Mouse (Mus musculus): ENCODE measurements around the gene Cd200r3.

Gene Cd200r3

GRCm38 (mm10) chr16:44943468-44943867 lies at the start of gene Cd200r3:
Gene Cd200r3 (plus strand): TSS chr16:44943678.
- DNase-seq, result no peak

- no peak for DNase-seq
These were observed 11.5 kb upstream of the Cd200r3 start for GRCm38 (mm10) chr16:44932016-44932415.

GRCm38 (mm10) chr16:44951360-44952114 lies 8.1 kb downstream of the Cd200r3 start:
- no peak for DNase-seq

GRCm38 (mm10) chr16:44962296-44962695 lies 18.8 kb downstream of the Cd200r3 start:
- DNase-seq, result no peak

- no peak for DNase-seq
These were observed 19.3 kb downstream of the Cd200r3 start for GRCm38 (mm10) chr16:44962777-44963176.

GRCm38 (mm10) chr16:44964526-44965374 lies 21.3 kb downstream of the Cd200r3 start:
- DNase-seq, result no peak

- no peak for DNase-seq
These were observed 21.9 kb downstream of the Cd200r3 start for GRCm38 (mm10) chr16:44965428-44965827.

- no peak for DNase-seq
These were observed 22.4 kb downstream of the Cd200r3 start for GRCm38 (mm10) chr16:44965890-44966289.

GRCm38 (mm10) chr16:44966891-44967290 lies 23.4 kb downstream of the Cd200r3 start:
- DNase-seq, result no peak

- DNase-seq, result peak; percentile 74
These were observed 24.6 kb downstream of the Cd200r3 start for GRCm38 (mm10) chr16:44968113-44968512.

GRCm38 (mm10) chr16:44970925-44971324 lies 27.4 kb downstream of the Cd200r3 start:
- no peak for DNase-seq

- no peak for DNase-seq
These were observed 30.6 kb downstream of the Cd200r3 start for GRCm38 (mm10) chr16:44974042-44974441.

- no peak for DNase-seq
These were observed 32.6 kb downstream of the Cd200r3 start for GRCm38 (mm10) chr16:44976081-44976480.

GRCm38 (mm10) chr16:44976892-44977633 lies 33.6 kb downstream of the Cd200r3 start:
- no peak for DNase-seq

GRCm38 (mm10) chr16:44978193-44978592 lies 34.7 kb downstream of the Cd200r3 start:
- no peak for DNase-seq

GRCm38 (mm10) chr16:44979355-44979896 lies 35.9 kb downstream of the Cd200r3 start:
- DNase-seq, result peak; percentile 87

- no peak for DNase-seq
These were observed 39.5 kb downstream of the Cd200r3 start for GRCm38 (mm10) chr16:44982972-44983371.

GRCm38 (mm10) chr16:44983379-44984060 lies 40.0 kb downstream of the Cd200r3 start:
- DNase-seq, result no peak

GRCm38 (mm10) chr16:44984111-44984510 lies 40.6 kb downstream of the Cd200r3 start:
- no peak for DNase-seq

GRCm38 (mm10) chr16:44984925-44985324 lies 41.4 kb downstream of the Cd200r3 start:
- DNase-seq, result no peak

- no peak for DNase-seq
These were observed 42.6 kb downstream of the Cd200r3 start for GRCm38 (mm10) chr16:44986029-44986428.

- no peak for DNase-seq
These were observed 45.3 kb downstream of the Cd200r3 start for GRCm38 (mm10) chr16:44988667-44989357.
